Mouse (Mus musculus) heart, embryonic 16.5 days (tissue): ENCODE measurements around the gene Fbxo9. TPM values are rescaled to one million over a fixed set of nuclear protein-coding genes. Genes with fewer than 3 reads are reported as not detected.
"Not testable (repeated sequence)": the region's sequence is repeated elsewhere in the genome, so short reads cannot be mapped to it uniquely, and the experiment has no call there.

Source experiments
- ATAC-seq: fragments of 200-750 bp; cut with Nextera tagmentation; replicated peaks from 2 replicates; pipeline ENCODE4 v1.8.0; 2017; ENCODE audit warnings: moderate number of reproducible peaks; ENCODE audit not compliant: insufficient read depth, low FRiP score; ENCODE audit errors: extremely low read depth
- H3K27ac ChIP-seq: fragments of 300-500 bp; sonication (generic); 2 replicates; pipeline ENCODE4 v1.5.1; 2014; ENCODE audit warnings: mild to moderate bottlenecking, low read length, control low read depth, moderate library complexity
- H3K27me3 ChIP-seq: fragments of 300-500 bp; sonication (generic); 2 replicates; pipeline ENCODE4 v1.6.1; 2014; ENCODE audit warnings: low read length, mixed read lengths; ENCODE audit not compliant: control insufficient read depth, insufficient read depth
- H3K36me3 ChIP-seq: fragments of 300-500 bp; sonication (generic); 2 replicates; pipeline ENCODE4 v1.6.1; 2014; ENCODE audit not compliant: control insufficient read depth, insufficient read depth
- H3K4me1 ChIP-seq: fragments of 300-500 bp; sonication (generic); 2 replicates; pipeline ENCODE4 v1.6.1; 2014; ENCODE audit warnings: low read length, mixed read lengths; ENCODE audit not compliant: control insufficient read depth, insufficient read depth
- H3K4me2 ChIP-seq: fragments of 300-500 bp; sonication (generic); 2 replicates; pipeline ENCODE4 v1.6.1; 2014; ENCODE audit warnings: low read depth, mild to moderate bottlenecking, control low read depth, low read length
- H3K4me3 ChIP-seq: fragments of 300-500 bp; sonication (generic); 2 replicates; pipeline ENCODE4 v1.5.1; 2014; ENCODE audit warnings: mild to moderate bottlenecking, control low read depth, low read length
- H3K9ac ChIP-seq: fragments of 300-500 bp; sonication (generic); 2 replicates; pipeline ENCODE4 v1.6.1; 2014; ENCODE audit warnings: low read length, control low read depth
- H3K9me3 ChIP-seq: fragments of 300-500 bp; sonication (generic); replicated peaks from 2 replicates; pipeline ENCODE4 v1.6.1; 2016; ENCODE audit warnings: low read length; ENCODE audit not compliant: control insufficient read depth
- WGBS: fragments of 180-500 bp; shearing (Covaris S2); extraction: QIAGEN DNeasy Blood & Tissue Kit; methylation state at CpG from one replicate; pipeline ENCODE4 v1.1.7; 2014; 5-methylcytosine and 5-hydroxymethylcytosine counted together
- polyA plus RNA-seq: library from polyadenylated mRNA; unstranded; fragments of >200 nt; fragmentation: Nextera tagmentation; extraction: Ambion mirVana; gene quantifications from 2 replicates; pipeline ENCODE4 v1.2.1, GENCODE M21; 2015

The Fbxo9 gene
- polyA plus RNA-seq, 1 experiment from 2014 or later: 47.3 TPM

GRCm38 (mm10) chr9:78087751-78088150 lies 21.1 kb downstream of the Fbxo9 start:
- Histone ChIP-seq H3K36me3 (peaks cover 47% of the 10 kb centered on the region), H3K27me3 (no peaks in the 10 kb centered on the region), H3K9ac (no peak overlapping the region), H3K4me1 (peaks cover 10% of the 10 kb centered on the region), H3K9me3 (no peaks in the 10 kb centered on the region), H3K27ac (no peak overlapping the region), H3K4me2 (no peak overlapping the region), H3K4me3 (no peak overlapping the region)
- WGBS: 85% methylated on average over 9 of the region's 9 CpGs
- ATAC-seq: no peak

GRCm38 (mm10) chr9:78085722-78086287 lies 23.1 kb downstream of the Fbxo9 start:
- H3K27ac ChIP-seq: no peak overlapping the region
- peaks cover 10% of the 10 kb centered on the region for H3K4me1 ChIP-seq
- no peak overlapping the region for H3K4me2 ChIP-seq
- peaks cover 47% of the 10 kb centered on the region for H3K36me3 ChIP-seq
- H3K27me3 ChIP-seq: no peaks in the 10 kb centered on the region
- no peaks in the 10 kb centered on the region for H3K9me3 ChIP-seq
- WGBS: 89% methylated on average over 14 of the region's 14 CpGs
- H3K4me3 ChIP-seq: no peak overlapping the region
- ATAC-seq: no peak
- H3K9ac ChIP-seq: no peak overlapping the region

GRCm38 (mm10) chr9:78084341-78084740 lies 24.5 kb downstream of the Fbxo9 start:
- H3K4me1 ChIP-seq: peaks cover 10% of the 10 kb centered on the region

DNA sequence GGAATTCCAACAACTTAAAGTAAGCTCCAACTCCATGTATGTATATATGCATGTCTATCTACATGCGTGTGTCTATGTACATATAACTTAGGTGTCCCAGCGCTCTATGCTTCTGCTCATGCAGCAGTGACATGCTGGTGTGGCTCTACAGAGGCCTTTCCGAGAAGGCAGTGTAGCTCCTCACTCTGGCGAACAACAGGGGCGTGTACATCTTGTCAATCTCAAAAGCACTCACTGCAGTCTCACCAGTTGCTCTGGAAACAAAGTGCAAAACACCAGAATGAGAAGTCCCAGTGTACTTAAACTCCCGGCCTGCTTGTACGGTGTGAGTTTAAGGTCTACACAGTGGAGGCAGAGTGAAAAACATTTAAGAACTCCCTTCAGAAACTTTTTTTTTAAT lies 27.0 kb downstream of the Fbxo9 start:
- Histone ChIP-seq H3K4me2 (no peak overlapping the region), H3K9me3 (no peaks in the 10 kb centered on the region), H3K36me3 (peaks cover 45% of the 10 kb centered on the region), H3K9ac (no peak overlapping the region), H3K4me1 (no peaks in the 10 kb centered on the region), H3K27me3 (no peaks in the 10 kb centered on the region), H3K27ac (no peak overlapping the region), H3K4me3 (no peak overlapping the region)
- WGBS: 73% methylated on average over 7 of the region's 7 CpGs
- ATAC-seq: no peak

More at GRCm38 (mm10) chr9:78084341-78084740, 24.5 kb downstream of the Fbxo9 start:
- no peak for ATAC-seq
- Histone ChIP-seq H3K36me3 (peaks cover 50% of the 10 kb centered on the region), H3K9ac (no peak overlapping the region), H3K9me3 (no peaks in the 10 kb centered on the region), H3K27ac (no peak overlapping the region), H3K27me3 (no peaks in the 10 kb centered on the region), H3K4me2 (no peak overlapping the region), H3K4me3 (no peak overlapping the region)
- WGBS: 89% methylated on average over 4 of the region's 4 CpGs

DNA sequence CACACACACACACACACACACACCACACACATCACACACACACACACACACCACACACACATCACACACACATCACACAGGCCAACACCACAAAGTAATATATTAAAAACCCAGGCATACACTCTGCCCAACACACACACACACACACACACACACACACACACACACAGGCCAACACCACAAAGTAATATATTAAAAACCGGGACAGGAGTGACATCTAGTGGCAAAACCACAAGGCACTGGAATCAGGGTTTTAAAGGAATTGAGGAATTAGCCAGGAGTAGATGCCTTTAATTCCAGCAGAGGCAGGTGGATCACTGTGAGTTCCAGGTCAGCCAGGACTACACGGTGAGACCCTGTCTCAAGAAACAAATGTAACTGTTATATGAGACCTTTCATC lies 30.6 kb downstream of the Fbxo9 start:
- Histone ChIP-seq H3K36me3 (peaks cover 13% of the 10 kb centered on the region), H3K4me3 (no peak overlapping the region), H3K27me3 (no peaks in the 10 kb centered on the region), H3K4me2 (no peak overlapping the region), H3K9ac (no peak overlapping the region), H3K4me1 (no peaks in the 10 kb centered on the region), H3K9me3 (no peaks in the 10 kb centered on the region), H3K27ac (no peak overlapping the region)
- ATAC-seq: no peak
- WGBS: 21% methylated on average over 2 of the region's 2 CpGs

DNA sequence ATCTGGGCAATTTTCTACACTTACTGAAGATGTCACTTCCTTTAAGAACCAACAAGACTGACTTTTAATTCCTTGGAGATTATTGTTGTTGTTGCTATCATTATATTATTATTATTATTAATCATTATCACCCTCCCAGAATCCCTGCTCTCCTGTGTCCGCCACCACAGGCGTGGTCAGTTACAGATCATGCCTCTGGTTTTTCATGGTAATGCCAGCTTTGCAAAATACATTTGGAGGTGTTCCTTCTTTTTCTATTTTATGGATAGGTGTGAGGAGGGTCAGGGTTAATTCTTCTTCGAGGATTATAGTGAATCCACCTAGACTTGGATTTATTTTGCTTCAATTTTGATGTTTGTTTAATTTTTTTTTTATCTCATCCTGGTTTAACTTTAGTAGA lies 33.6 kb downstream of the Fbxo9 start:
- WGBS: 91% methylated on average over 3 of the region's 3 CpGs
- ATAC-seq: no peak
- H3K27ac ChIP-seq: no peak overlapping the region

DNA sequence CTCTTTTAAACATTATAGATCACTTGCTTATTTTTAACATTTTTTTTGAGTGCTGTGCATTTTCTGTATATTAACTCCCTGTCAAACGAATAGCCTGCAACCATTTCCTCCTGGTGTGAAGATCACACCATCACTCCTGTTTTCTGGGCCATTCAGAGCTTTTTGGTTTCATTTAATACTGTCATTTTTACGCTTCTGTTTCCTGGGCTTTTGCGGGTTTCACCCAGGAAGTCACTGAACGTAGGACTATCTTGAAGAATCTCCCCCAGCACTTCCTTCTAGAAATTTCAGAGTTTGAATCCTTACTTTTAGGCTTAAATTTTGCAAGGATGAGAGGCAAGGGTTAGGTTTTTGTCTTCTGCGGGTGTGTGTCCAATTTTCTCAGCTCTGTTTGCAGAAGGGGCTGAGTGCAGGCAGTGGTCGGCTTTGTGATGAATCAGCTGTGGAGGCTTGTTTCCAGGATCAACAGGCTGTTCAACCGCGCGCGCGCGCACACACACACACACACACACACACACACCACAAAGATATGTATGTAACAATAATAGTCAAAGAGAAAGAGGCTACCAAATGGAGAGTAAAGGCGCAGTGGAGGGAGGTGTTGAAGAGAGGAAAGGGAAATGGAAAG lies 35.0 kb downstream of the Fbxo9 start:
- no peak overlapping the region for H3K4me3 ChIP-seq
- no peaks in the 10 kb centered on the region for H3K4me1 ChIP-seq
- H3K27ac ChIP-seq: no peak overlapping the region
- H3K27me3 ChIP-seq: no peaks in the 10 kb centered on the region
- no peak for ATAC-seq
- H3K4me2 ChIP-seq: no peak overlapping the region
- no peaks in the 10 kb centered on the region for H3K36me3 ChIP-seq
- no peak overlapping the region for H3K9ac ChIP-seq
- 85% methylated on average over 13 of the region's 13 CpGs for WGBS
- no peaks in the 10 kb centered on the region for H3K9me3 ChIP-seq

More for the DNA sequence above, 33.6 kb downstream of the Fbxo9 start:
- Histone ChIP-seq H3K9me3 (no peaks in the 10 kb centered on the region), H3K36me3 (no peaks in the 10 kb centered on the region), H3K9ac (no peak overlapping the region), H3K27me3 (no peaks in the 10 kb centered on the region), H3K4me2 (no peak overlapping the region), H3K4me3 (no peak overlapping the region), H3K4me1 (no peaks in the 10 kb centered on the region)

DNA sequence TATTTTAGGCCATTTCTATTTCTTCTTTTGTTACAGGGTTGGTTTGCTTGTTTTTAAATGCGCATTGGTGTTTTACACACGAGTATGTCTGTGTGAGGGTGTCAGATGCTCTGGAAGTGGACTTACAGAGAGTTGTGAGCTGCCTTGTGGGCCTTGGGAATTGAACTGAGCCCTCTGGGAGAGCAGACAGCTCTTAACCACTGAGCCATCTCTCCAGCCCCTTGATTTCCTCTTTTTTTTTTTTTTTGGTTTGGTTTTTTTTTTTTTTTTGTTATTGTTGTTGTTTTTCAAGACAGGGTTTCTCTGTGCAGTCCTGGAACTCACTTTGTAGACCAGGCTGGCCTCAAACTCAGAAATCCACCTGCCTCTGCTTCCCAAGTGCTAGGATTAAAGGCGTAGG lies 35.6 kb downstream of the Fbxo9 start:
- not testable (repeated sequence) for H3K4me3 ChIP-seq, H3K9ac ChIP-seq, H3K27ac ChIP-seq, H3K4me2 ChIP-seq, ATAC-seq, H3K27me3 ChIP-seq, H3K4me1 ChIP-seq, H3K36me3 ChIP-seq, H3K9me3 ChIP-seq
- WGBS: 82% methylated on average over 3 of the region's 3 CpGs

DNA sequence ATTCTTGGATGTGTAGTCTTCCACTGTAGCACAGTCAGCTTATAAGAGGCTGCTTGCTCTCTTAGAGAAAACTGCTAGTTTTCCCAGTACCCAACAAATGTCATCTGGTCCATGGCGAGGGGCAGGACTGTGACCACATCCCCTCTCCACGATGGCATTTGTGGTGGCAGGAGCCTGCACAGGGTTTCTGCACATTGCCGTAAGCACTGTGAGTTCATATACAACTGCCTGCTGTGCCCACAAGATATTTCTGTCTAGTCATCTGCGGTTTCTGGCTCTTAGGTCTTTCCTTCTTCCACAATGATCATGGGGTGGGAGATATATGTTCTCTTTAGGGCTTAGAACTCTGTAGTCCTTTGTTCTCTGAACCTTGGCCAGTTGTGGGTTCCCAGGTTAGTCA lies 37.2 kb downstream of the Fbxo9 start:
- no peak for ATAC-seq
- H3K4me3 ChIP-seq: no peak overlapping the region
- no peak overlapping the region for H3K9ac ChIP-seq
- H3K4me1 ChIP-seq: no peaks in the 10 kb centered on the region
- no peaks in the 10 kb centered on the region for H3K9me3 ChIP-seq
- no peak overlapping the region for H3K27ac ChIP-seq
- 74% methylated on average over 4 of the region's 4 CpGs for WGBS
- no peaks in the 10 kb centered on the region for H3K36me3 ChIP-seq
- no peak overlapping the region for H3K4me2 ChIP-seq
- no peaks in the 10 kb centered on the region for H3K27me3 ChIP-seq
